Mouse (Mus musculus) layer of hippocampus, adult 2 months (tissue): ENCODE measurements around the gene Gk5. TPM values are rescaled to one million over a fixed set of nuclear protein-coding genes. Genes with fewer than 3 reads are reported as not detected.
"Not testable (repeated sequence)": the region's sequence is repeated elsewhere in the genome, so short reads cannot be mapped to it uniquely, and the experiment has no call there.

ENCODE experiments used
- DNase-seq, 2 experiments: peaks; one replicate each; pipeline ENCODE4 v3.0.0; 2022; ENCODE audit warnings: low spot score in 2 of 2
- H3K27ac ChIP-seq: fragments of 200-600 bp; 2 replicates; pipeline ENCODE4 v1.8.1; 2022
- H3K4me3 ChIP-seq: fragments of 200-600 bp; 2 replicates; pipeline ENCODE4 v1.8.1; 2022; ENCODE audit warnings: mild to moderate bottlenecking
- CTCF ChIP-seq: fragments of 200-600 bp; conservative IDR thresholded peaks from 2 replicates; pipeline ENCODE4 v1.8.1; 2022; ENCODE audit warnings: antibody characterized with exemption, mild to moderate bottlenecking, moderate library complexity
- total RNA-seq, 2 experiments: library from RNA; stranded (reverse); gene quantifications; 2 replicates each; pipeline ENCODE4 v1.2.3; 2021

The Gk5 gene
- total RNA-seq, 2 experiments from 2014 or later: 4.5 to 5.6 TPM

DNA sequence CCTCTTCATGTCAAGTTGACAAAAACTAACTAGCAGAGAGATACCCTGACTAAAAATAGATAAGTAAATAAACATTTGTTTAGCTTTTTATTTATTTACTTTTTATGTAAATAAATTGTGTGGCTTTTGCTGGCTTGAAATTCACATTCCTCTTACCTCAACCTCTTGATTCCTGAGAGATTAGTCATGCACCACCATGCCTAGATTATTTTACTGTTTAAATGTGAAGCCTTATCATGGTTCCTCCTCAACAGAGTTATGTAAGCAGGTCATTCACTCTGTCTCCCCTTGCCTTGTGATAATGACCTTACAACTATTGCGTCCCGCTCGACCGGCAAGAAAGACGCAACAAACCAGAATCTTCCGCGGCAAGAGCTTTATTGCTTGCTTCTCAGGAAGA is 44.3 kb downstream of the Gk5 start:
- no peak for TF ChIP-seq CTCF
- DNase-seq: no peak
- H3K4me3 ChIP-seq: no peak overlapping the region
- H3K27ac ChIP-seq: no peak overlapping the region

GRCm38 (mm10) chr9:96163983-96164382 is 44.8 kb downstream of the Gk5 start:
- H3K27ac ChIP-seq, H3K4me3 ChIP-seq, DNase-seq: not testable (repeated sequence)

- peak; percentile 92 for TF ChIP-seq CTCF
- Histone ChIP-seq H3K27ac (no peak overlapping the region), H3K4me3 (no peak overlapping the region)
- DNase-seq: peak; percentile 26 to 73
Observed at GRCm38 (mm10) chr9:96167168-96167585, 48.0 kb downstream of the Gk5 start.

DNA sequence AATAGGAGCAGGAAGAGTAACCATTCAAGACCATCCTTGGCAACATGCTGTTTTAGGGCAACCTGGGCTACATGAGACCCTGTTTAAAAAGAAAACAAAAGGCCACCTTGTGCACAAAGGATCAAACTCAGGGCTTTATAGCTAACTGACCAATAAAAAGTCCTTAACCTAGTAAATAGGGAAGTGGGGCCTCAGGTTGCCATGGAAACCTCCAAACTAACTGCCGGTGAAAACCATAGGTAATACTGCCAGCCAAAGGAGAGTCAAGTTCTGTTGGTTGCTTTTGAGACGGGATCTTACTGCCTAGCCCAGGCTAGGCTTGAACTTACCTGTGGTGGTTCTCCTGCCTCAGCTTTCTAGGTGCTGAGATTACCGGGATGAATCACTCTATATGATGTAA is 51.4 kb downstream of the Gk5 start:
- TF ChIP-seq CTCF: no peak
- no peak overlapping the region for H3K4me3 ChIP-seq
- H3K27ac ChIP-seq: no peak overlapping the region
- DNase-seq: no peak

DNA sequence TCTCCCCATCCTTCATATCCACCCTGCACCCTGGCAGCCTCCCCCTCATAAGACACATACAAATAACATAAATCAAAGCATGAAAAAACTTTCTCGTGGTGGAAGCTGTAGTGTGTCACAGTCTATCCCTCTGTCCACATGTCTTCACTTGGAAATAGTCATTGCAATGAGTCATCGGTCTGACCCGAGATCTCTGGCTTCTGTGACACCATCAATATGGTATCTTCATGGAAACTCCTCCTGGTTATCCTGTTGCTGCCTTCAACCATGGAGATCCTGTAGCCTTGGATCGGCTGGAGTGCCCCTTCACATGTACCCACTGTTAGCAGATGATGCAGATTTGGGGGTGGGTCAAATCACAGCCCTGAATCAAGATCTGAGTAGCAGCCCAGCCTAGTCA is 65.7 kb downstream of the Gk5 start:
- no peak for TF ChIP-seq CTCF
- Histone ChIP-seq H3K4me3 (no peak overlapping the region), H3K27ac (no peak overlapping the region)
- no peak for DNase-seq

GRCm38 (mm10) chr9:96186701-96187100 is 67.5 kb downstream of the Gk5 start:
- H3K4me3 ChIP-seq: no peak overlapping the region
- DNase-seq: no peak
- TF ChIP-seq CTCF: no peak
- H3K27ac ChIP-seq: no peak overlapping the region

DNA sequence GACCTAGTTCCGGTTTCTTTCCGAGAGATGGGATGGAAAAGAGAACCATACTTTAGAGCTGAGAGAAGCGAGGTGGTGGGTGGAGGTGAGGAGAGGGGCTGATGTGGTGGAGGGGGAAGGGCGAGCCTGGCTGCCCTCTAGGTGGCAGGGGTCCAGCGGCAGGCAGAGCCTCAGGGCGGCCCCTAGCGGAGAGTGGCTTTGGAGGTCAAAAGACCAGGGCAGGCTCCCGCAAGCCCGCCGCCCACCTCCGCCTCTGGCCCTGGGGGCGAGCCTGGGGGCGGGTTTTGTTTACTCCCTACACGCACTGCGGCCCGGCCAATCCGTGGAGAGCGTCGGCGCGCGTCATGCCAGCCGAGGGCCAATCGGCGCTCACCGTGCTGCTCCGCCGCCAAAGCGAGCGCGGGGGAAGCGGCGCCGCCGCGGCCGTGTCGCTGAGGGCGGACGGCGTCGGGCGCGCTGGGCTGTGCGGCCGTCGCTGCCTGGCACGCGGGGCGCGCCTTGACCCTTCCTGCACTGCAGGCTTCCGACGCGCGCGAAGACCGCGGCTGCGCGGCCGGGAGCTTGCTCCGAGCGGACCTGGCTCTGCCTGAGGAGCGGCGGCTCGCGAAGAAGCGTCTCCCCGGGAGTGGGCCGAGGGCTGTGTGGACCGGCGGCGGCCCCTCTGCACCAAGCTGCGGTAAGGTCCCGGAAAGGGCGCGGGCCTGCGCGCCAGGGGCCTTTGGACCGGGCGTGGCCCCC is 76.9 kb downstream of the Gk5 start, which contains the start of gene Tfdp2:
Gene Tfdp2 (plus strand): TSS at position 391 of the 738 bp plus-strand sequence.
- Histone ChIP-seq H3K4me3 (peak within 1 kb of the TSS; percentile 76), H3K27ac (peak within 1 kb of the TSS; percentile 96)
- peak; percentile 67 for TF ChIP-seq CTCF
- DNase-seq: peak; percentile 88 to 89

GRCm38 (mm10) chr9:96196636-96197181 is 77.5 kb downstream of the Gk5 start:
- peak overlapping the region; percentile 76 for H3K4me3 ChIP-seq

GRCm38 (mm10) chr9:96197806-96198205 is 78.6 kb downstream of the Gk5 start:
- DNase-seq: no peak
- Histone ChIP-seq H3K4me3 (peak overlapping the region; percentile 76; the same call in 1 of the 2 replicates), H3K27ac (peak overlapping the region; percentile 96; the same call in 1 of the 2 replicates)
- no peak for TF ChIP-seq CTCF

More at GRCm38 (mm10) chr9:96196636-96197181, 77.5 kb downstream of the Gk5 start:
- H3K27ac ChIP-seq: peak overlapping the region; percentile 96
- DNase-seq: peak; percentile 44 to 48
- peak; percentile 64 for TF ChIP-seq CTCF

GRCm38 (mm10) chr9:96203663-96204062 is 84.5 kb downstream of the Gk5 start:
- TF ChIP-seq CTCF: no peak
- no peak for DNase-seq
- Histone ChIP-seq H3K27ac (no peak overlapping the region), H3K4me3 (no peak overlapping the region)

GRCm38 (mm10) chr9:96207428-96207827 is 88.3 kb downstream of the Gk5 start:
- no peak for TF ChIP-seq CTCF
- DNase-seq: no peak
- Histone ChIP-seq H3K4me3 (no peak overlapping the region), H3K27ac (no peak overlapping the region)

DNA sequence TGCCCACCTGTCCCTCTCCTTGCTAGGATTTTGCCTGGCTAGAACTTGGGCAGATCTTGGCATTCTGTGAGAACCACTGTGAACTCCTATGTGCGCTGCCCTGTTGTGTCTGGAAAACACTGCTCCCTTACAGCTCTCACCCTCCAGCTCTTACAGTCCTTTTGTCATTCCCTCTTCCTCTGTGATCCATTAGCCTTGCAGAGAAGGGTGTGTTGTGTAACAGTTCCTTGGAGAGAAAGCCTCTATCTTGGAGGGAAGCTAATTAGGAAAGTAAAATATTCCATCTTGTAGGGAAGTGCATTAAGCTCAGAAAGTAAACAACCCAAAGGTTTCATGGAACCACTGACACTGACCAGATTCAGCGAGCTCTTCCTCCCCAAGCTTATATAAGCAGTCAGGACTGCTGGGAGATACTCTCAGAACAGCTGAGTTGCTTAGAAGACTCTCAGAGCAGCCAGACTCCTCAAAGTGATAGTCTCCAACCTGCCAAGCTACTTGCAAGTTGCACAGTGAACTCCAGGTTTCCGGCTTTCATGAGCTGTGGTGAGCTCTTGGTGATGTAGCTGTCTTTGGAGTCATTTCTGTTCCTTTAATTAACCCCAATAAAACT is 94.0 kb downstream of the Gk5 start:
- TF ChIP-seq CTCF: no peak
- DNase-seq: no peak
- no peak overlapping the region for H3K4me3 ChIP-seq
- H3K27ac ChIP-seq: no peak overlapping the region

- no peak for DNase-seq
- TF ChIP-seq CTCF: no peak
- Histone ChIP-seq H3K27ac (no peak overlapping the region), H3K4me3 (no peak overlapping the region)
Observed at GRCm38 (mm10) chr9:96214171-96214570, 95.0 kb downstream of the Gk5 start.
